Mouse (Mus musculus): ENCODE measurements around the gene Kcnc2. TPM values are rescaled to one million over a fixed set of nuclear protein-coding genes. Genes with fewer than 3 reads are reported as not detected.

Gene Kcnc2
- polyA plus RNA-seq, 1 experiment: not detected

- H3K4me3 ChIP-seq (ENCODE audit: insufficient read depth, low read depth, low read length): no peak overlapping the region
- H3K4me1 ChIP-seq (ENCODE audit: control insufficient read depth, insufficient read depth, insufficient read length, low read length): no peaks in the 10 kb centered on the region
- no peak overlapping the region for H3K27ac ChIP-seq (replicated peaks; ENCODE audit: low read depth, low read length)
Observed at GRCm38 (mm10) chr10:112357669-112358362, 86.9 kb downstream of the Kcnc2 start.

- H3K4me3 ChIP-seq (ENCODE audit: insufficient read depth, low read depth, low read length): no peak overlapping the region
Observed at GRCm38 (mm10) chr10:112358363-112358704, 87.4 kb downstream of the Kcnc2 start.

GRCm38 (mm10) chr10:112360704-112361103 lies 89.8 kb downstream of the Kcnc2 start:
- no peak overlapping the region for H3K27ac ChIP-seq (replicated peaks; ENCODE audit: low read depth, low read length)
- H3K4me1 ChIP-seq (ENCODE audit: control insufficient read depth, insufficient read depth, insufficient read length, low read length): no peaks in the 10 kb centered on the region
- no peak overlapping the region for H3K4me3 ChIP-seq (ENCODE audit: insufficient read depth, low read depth, low read length)

More at GRCm38 (mm10) chr10:112358363-112358704, 87.4 kb downstream of the Kcnc2 start:
- Histone ChIP-seq H3K27ac (replicated peaks; ENCODE audit: low read depth, low read length) (no peak overlapping the region), H3K4me1 (ENCODE audit: control insufficient read depth, insufficient read depth, insufficient read length, low read length) (no peaks in the 10 kb centered on the region)

GRCm38 (mm10) chr10:112368369-112368768 lies 97.4 kb downstream of the Kcnc2 start:
- Histone ChIP-seq H3K27ac (replicated peaks; ENCODE audit: low read depth, low read length) (peak overlapping the region; percentile 27; the same call in 1 of the 2 replicates), H3K4me1 (ENCODE audit: control insufficient read depth, insufficient read depth, insufficient read length, low read length) (peaks cover 2% of the 10 kb centered on the region; the same call in 1 of the 2 replicates), H3K4me3 (ENCODE audit: insufficient read depth, low read depth, low read length) (no peak overlapping the region)

GRCm38 (mm10) chr10:112377163-112377562 lies 106.2 kb downstream of the Kcnc2 start:
- Histone ChIP-seq H3K27ac (replicated peaks; ENCODE audit: low read depth, low read length) (no peak overlapping the region), H3K4me3 (ENCODE audit: insufficient read depth, low read depth, low read length) (no peak overlapping the region), H3K4me1 (ENCODE audit: control insufficient read depth, insufficient read depth, insufficient read length, low read length) (no peaks in the 10 kb centered on the region)

- Histone ChIP-seq H3K4me3 (ENCODE audit: insufficient read depth, low read depth, low read length) (no peak overlapping the region), H3K4me1 (ENCODE audit: control insufficient read depth, insufficient read depth, insufficient read length, low read length) (no peaks in the 10 kb centered on the region), H3K27ac (replicated peaks; ENCODE audit: low read depth, low read length) (no peak overlapping the region)
Observed at GRCm38 (mm10) chr10:112378465-112378864, 107.5 kb downstream of the Kcnc2 start.

GRCm38 (mm10) chr10:112380590-112380989 lies 109.7 kb downstream of the Kcnc2 start:
- Histone ChIP-seq H3K4me1 (ENCODE audit: control insufficient read depth, insufficient read depth, insufficient read length, low read length) (no peaks in the 10 kb centered on the region), H3K4me3 (ENCODE audit: insufficient read depth, low read depth, low read length) (no peak overlapping the region), H3K27ac (replicated peaks; ENCODE audit: low read depth, low read length) (no peak overlapping the region)

- Histone ChIP-seq H3K4me3 (ENCODE audit: insufficient read depth, low read depth, low read length) (no peak overlapping the region), H3K4me1 (ENCODE audit: control insufficient read depth, insufficient read depth, insufficient read length, low read length) (no peaks in the 10 kb centered on the region), H3K27ac (replicated peaks; ENCODE audit: low read depth, low read length) (no peak overlapping the region)
Observed at GRCm38 (mm10) chr10:112394399-112394970, 123.6 kb downstream of the Kcnc2 start.

- no peak overlapping the region for H3K4me3 ChIP-seq (ENCODE audit: insufficient read depth, low read depth, low read length)
- H3K4me1 ChIP-seq (ENCODE audit: control insufficient read depth, insufficient read depth, insufficient read length, low read length): no peaks in the 10 kb centered on the region
- no peak overlapping the region for H3K27ac ChIP-seq (replicated peaks; ENCODE audit: low read depth, low read length)
Observed at GRCm38 (mm10) chr10:112397194-112397593, 126.3 kb downstream of the Kcnc2 start.

- H3K27ac ChIP-seq (replicated peaks; ENCODE audit: low read depth, low read length): no peak overlapping the region; the same call in 1 of the 2 replicates
- H3K4me1 ChIP-seq (ENCODE audit: control insufficient read depth, insufficient read depth, insufficient read length, low read length): no peaks in the 10 kb centered on the region
- H3K4me3 ChIP-seq (ENCODE audit: insufficient read depth, low read depth, low read length): peak overlapping the region; percentile 18; the same call in 1 of the 2 replicates
Observed at GRCm38 (mm10) chr10:112400591-112401404, 129.9 kb downstream of the Kcnc2 start.

GRCm38 (mm10) chr10:112409525-112409924 lies 138.6 kb downstream of the Kcnc2 start:
- no peaks in the 10 kb centered on the region for H3K4me1 ChIP-seq (ENCODE audit: control insufficient read depth, insufficient read depth, insufficient read length, low read length)
- no peak overlapping the region for H3K4me3 ChIP-seq (ENCODE audit: insufficient read depth, low read depth, low read length)
- no peak overlapping the region for H3K27ac ChIP-seq (replicated peaks; ENCODE audit: low read depth, low read length)

- Histone ChIP-seq H3K4me3 (ENCODE audit: insufficient read depth, low read depth, low read length) (no peak overlapping the region), H3K4me1 (ENCODE audit: control insufficient read depth, insufficient read depth, insufficient read length, low read length) (no peaks in the 10 kb centered on the region), H3K27ac (replicated peaks; ENCODE audit: low read depth, low read length) (no peak overlapping the region)
Observed at GRCm38 (mm10) chr10:112423327-112423726, 152.4 kb downstream of the Kcnc2 start.

- Histone ChIP-seq H3K4me3 (ENCODE audit: insufficient read depth, low read depth, low read length) (no peak overlapping the region), H3K4me1 (ENCODE audit: control insufficient read depth, insufficient read depth, insufficient read length, low read length) (no peaks in the 10 kb centered on the region), H3K27ac (replicated peaks; ENCODE audit: low read depth, low read length) (no peak overlapping the region)
Observed at GRCm38 (mm10) chr10:112436950-112437349, 166.0 kb downstream of the Kcnc2 start.

GRCm38 (mm10) chr10:112444640-112445039 lies 173.7 kb downstream of the Kcnc2 start:
- Histone ChIP-seq H3K27ac (replicated peaks; ENCODE audit: low read depth, low read length) (no peak overlapping the region), H3K4me1 (ENCODE audit: control insufficient read depth, insufficient read depth, insufficient read length, low read length) (no peaks in the 10 kb centered on the region)

GRCm38 (mm10) chr10:112450910-112451309 lies 180.0 kb downstream of the Kcnc2 start:
- Histone ChIP-seq H3K27ac (replicated peaks; ENCODE audit: low read depth, low read length) (no peak overlapping the region), H3K4me3 (ENCODE audit: insufficient read depth, low read depth, low read length) (no peak overlapping the region)

More at GRCm38 (mm10) chr10:112444640-112445039, 173.7 kb downstream of the Kcnc2 start:
- H3K4me3 ChIP-seq (ENCODE audit: insufficient read depth, low read depth, low read length): no peak overlapping the region

More at GRCm38 (mm10) chr10:112450910-112451309, 180.0 kb downstream of the Kcnc2 start:
- no peaks in the 10 kb centered on the region for H3K4me1 ChIP-seq (ENCODE audit: control insufficient read depth, insufficient read depth, insufficient read length, low read length)

Measured in brown adipose tissue, adult 24 weeks (tissue).